ENCODE assay signal across 13 mouse cellular contexts in genomic region chr13:37602256-37602655, GRCm38 (mm10).
A peak's percentile ranks its signal among the peaks of the same experiment; 100 is the strongest.
DNase-seq lines count a peak whose midpoint lies in the region; ATAC-seq and TF ChIP-seq lines count a peak whose summit lies in the region.
"Had no signal": no experiment of that assay in that cellular context is flagged by ENCODE, and none has a peak within 500 bp of the region (broad histone marks: within the 10 kb centered on the region; RNA-seq: fewer than 3 reads in every experiment).

No protein-coding gene starts in this region.

- H3K4me1 ChIP-seq in kidney, adult 2 months (ENCODE audit: control insufficient read depth, insufficient read depth, low read length) = peaks cover 8% of the 10 kb centered on the region; the same call in 1 of the 2 replicates
- H3K4me1 ChIP-seq in heart, embryonic 13.5 days = peaks cover 54% of the 10 kb centered on the region
- H3K4me1 ChIP-seq in hindbrain, embryonic 11.5 days (replicated peaks; ENCODE audit: control insufficient read depth, insufficient read depth, low read length) = no peaks in the 10 kb centered on the region

- H3K9me3 ChIP-seq in heart, embryonic 13.5 days = no peaks in the 10 kb centered on the region
- H3K9me3 ChIP-seq in hindbrain, embryonic 11.5 days (ENCODE audit: control insufficient read depth, low read length) = no peaks in the 10 kb centered on the region
- H3K9me3 ChIP-seq: limb, embryonic 15.5 days had no signal

- peak; percentile 67 for DNase-seq in kidney, adult 2 months
- no peak for DNase-seq in kidney, postnatal 10 days
- peak; percentile 53 for DNase-seq in MN1 (ENCODE audit: low spot score)
- DNase-seq in adrenal gland, postnatal 36 days = peak; percentile 75 to 80
- DNase-seq in left cerebral cortex, adult 18-20 months (ENCODE audit: low spot score in 2 of 2) = no peak
- no peak for DNase-seq in hindbrain, embryonic 11.5 days (ENCODE audit: low spot score)
- no peak for DNase-seq in right cerebral cortex, postnatal 25 days
- DNase-seq: thymus, postnatal 25 days had no signal

- no peak for TF ChIP-seq POLR2A in kidney, adult 2 months (IDR thresholded peaks at IDR 0.05; ENCODE audit: low read depth, low read length)

- H3K4me2 ChIP-seq in heart, embryonic 13.5 days = peak overlapping the region; percentile 39
- no peak overlapping the region for H3K4me2 ChIP-seq in hindbrain, embryonic 11.5 days (replicated peaks; ENCODE audit: low read depth, low read length)
- H3K4me2 ChIP-seq: limb, embryonic 15.5 days had no signal

- TF ChIP-seq CTCF in kidney, adult 2 months (conservative IDR thresholded peaks at IDR 0.05; ENCODE audit: insufficient read depth, insufficient read length, low read depth, low read length) = no peak

- no peaks in the 10 kb centered on the region for H3K36me3 ChIP-seq in kidney, adult 2 months (ENCODE audit: control insufficient read depth, insufficient read depth, low read length)
- no peaks in the 10 kb centered on the region for H3K36me3 ChIP-seq in heart, embryonic 13.5 days
- no peaks in the 10 kb centered on the region for H3K36me3 ChIP-seq in hindbrain, embryonic 11.5 days (ENCODE audit: control insufficient read depth, insufficient read depth, low read length)
- H3K36me3 ChIP-seq: limb, embryonic 15.5 days had no signal

- no peak overlapping the region for H3K4me3 ChIP-seq in kidney, adult 2 months (ENCODE audit: insufficient read depth, low read depth, low read length)
- H3K4me3 ChIP-seq in heart, embryonic 13.5 days = no peak overlapping the region
- no peak overlapping the region for H3K4me3 ChIP-seq in hindbrain, embryonic 11.5 days (ENCODE audit: low read depth, low read length)
- H3K4me3 ChIP-seq: limb, embryonic 15.5 days had no signal

- H3K9ac ChIP-seq in heart, embryonic 13.5 days = no peak overlapping the region
- H3K9ac ChIP-seq in hindbrain, embryonic 11.5 days (ENCODE audit: low read depth, low read length) = no peak overlapping the region
- H3K9ac ChIP-seq: limb, embryonic 15.5 days had no signal

- no peaks in the 10 kb centered on the region for H3K27me3 ChIP-seq in kidney, adult 2 months (replicated peaks; ENCODE audit: control insufficient read depth, insufficient read depth, low read length)
- no peaks in the 10 kb centered on the region for H3K27me3 ChIP-seq in heart, embryonic 13.5 days (replicated peaks)
- H3K27me3 ChIP-seq in hindbrain, embryonic 11.5 days (ENCODE audit: control insufficient read depth, insufficient read depth, low read length) = no peaks in the 10 kb centered on the region
- H3K27me3 ChIP-seq: limb, embryonic 15.5 days; Patski had no signal

- H3K27ac ChIP-seq in kidney, adult 2 months (ENCODE audit: insufficient read depth, low read depth, low read length) = no peak overlapping the region
- peak overlapping the region; percentile 70 for H3K27ac ChIP-seq in heart, embryonic 13.5 days (replicated peaks)
- no peak overlapping the region for H3K27ac ChIP-seq in hindbrain, embryonic 11.5 days (ENCODE audit: low read depth, low read length)
- H3K27ac ChIP-seq: limb, embryonic 15.5 days had no signal

- WGBS in kidney, adult 2 months = 45% methylated on average over 4 of the region's 4 CpGs
- WGBS in heart, embryonic 13.5 days = 6% methylated on average over 4 of the region's 4 CpGs
- 86% methylated on average over 4 of the region's 4 CpGs for WGBS in hindbrain, embryonic 11.5 days

- ATAC-seq in heart, embryonic 13.5 days (ENCODE audit: extremely low read depth, insufficient number of reproducible peaks, low FRiP score, low TSS enrichment) = peak; percentile 73; the same call in 1 of the 2 replicates
- no peak for ATAC-seq in hindbrain, embryonic 11.5 days (ENCODE audit: low FRiP score)
- ATAC-seq: CD4-positive, CD25-positive, alpha-beta regulatory T cell, adult 4 months; hindbrain, embryonic 16.5 days; Patski had no signal

Comparison
In these comparisons a context has a peak if more than half of its experiments do, and no peak if none do; other contexts are left out.
1. DNase-seq: peak in kidney, adult 2 months (single experiment), MN1 (single experiment) and adrenal gland, postnatal 36 days (2 of 2); none in kidney, postnatal 10 days (single experiment), left cerebral cortex, adult 18-20 months (0 of 2), hindbrain, embryonic 11.5 days (single experiment) and right cerebral cortex, postnatal 25 days (single experiment).